Mouse (Mus musculus) hematopoietic stem cell, adult 5-6 weeks (primary cell): ENCODE data around the gene Hpcal1. TPM values are rescaled to one million over a fixed set of nuclear protein-coding genes. Genes with fewer than 3 reads are reported as not detected.
"Not testable (repeated sequence)": the region's sequence is repeated elsewhere in the genome, so short reads cannot be mapped to it uniquely, and the experiment has no call there.

ENCODE experiments used
- ATAC-seq, 2 experiments: fragments of 125-278 bp in 1 of 2; replicated peaks in 1 of 2; 2 replicates each; pipeline ENCODE4 v1.8.0; 2016 to 2017; ENCODE audit warnings: inconsistent platforms in 2 of 2, mild to moderate bottlenecking in 2 of 2, moderate number of reproducible peaks in 2 of 2, low read depth in 1 of 2, moderate TSS enrichment in 1 of 2; ENCODE audit not compliant: low FRiP score in 2 of 2, poor library complexity in 2 of 2, severe bottlenecking in 2 of 2, insufficient read depth in 1 of 2, low TSS enrichment in 1 of 2
- total RNA-seq: library from RNA; stranded (forward); fragments of 172-1452, 232-1000 nt; gene quantifications from 2 replicates; pipeline ENCODE4 v1.2.3, GENCODE M21; 2017

Hpcal1 gene
- total RNA-seq, 1 experiment from 2014 or later, result 15.5 TPM

GRCm38 (mm10) chr12:17747191-17748154 lies 56.8 kb downstream of the Hpcal1 start:
- 0 out of 4 replicates have a peak, but pooled peaks of 1 of the 2 experiments have one; percentile 1 for ATAC-seq

- ATAC-seq, result peak; percentile 8 to 36; a peak in 1 of 4 replicates
Measured at GRCm38 (mm10) chr12:17748155-17748529, 57.5 kb downstream of the Hpcal1 start.

GRCm38 (mm10) chr12:17749784-17750183 lies 59.1 kb downstream of the Hpcal1 start:
- ATAC-seq, result no peak

GRCm38 (mm10) chr12:17750500-17750899 lies 59.8 kb downstream of the Hpcal1 start:
- 0 out of 4 replicates have a peak, but pooled peaks of 1 of the 2 experiments have one; percentile 16 for ATAC-seq

- ATAC-seq, result no peak
Measured at GRCm38 (mm10) chr12:17752828-17753227, 62.2 kb downstream of the Hpcal1 start.

- no peak for ATAC-seq
Measured at GRCm38 (mm10) chr12:17754771-17755170, 64.1 kb downstream of the Hpcal1 start.

GRCm38 (mm10) chr12:17756891-17757290 lies 66.2 kb downstream of the Hpcal1 start:
- ATAC-seq, result no peak

GRCm38 (mm10) chr12:17762286-17762933 lies 71.8 kb downstream of the Hpcal1 start:
- ATAC-seq, result peak in 1 of 2 experiments; percentile 45; a peak in 2 of 4 replicates

- no peak for ATAC-seq
Measured at GRCm38 (mm10) chr12:17763054-17763453, 72.4 kb downstream of the Hpcal1 start.

- ATAC-seq, result no peak
Measured at GRCm38 (mm10) chr12:17764005-17764404, 73.3 kb downstream of the Hpcal1 start.

GRCm38 (mm10) chr12:17767567-17767966 lies 76.9 kb downstream of the Hpcal1 start:
- ATAC-seq, result not testable (repeated sequence)

GRCm38 (mm10) chr12:17769476-17770172 lies 79.0 kb downstream of the Hpcal1 start:
- ATAC-seq, result no peak

GRCm38 (mm10) chr12:17770538-17770937 lies 79.9 kb downstream of the Hpcal1 start:
- ATAC-seq, result peak; percentile 42 to 51

GRCm38 (mm10) chr12:17773721-17774120 lies 83.1 kb downstream of the Hpcal1 start:
- not testable (repeated sequence) for ATAC-seq

- ATAC-seq, result not testable (repeated sequence)
Measured at GRCm38 (mm10) chr12:17774842-17775241, 84.2 kb downstream of the Hpcal1 start.

- peak; percentile 66 to 71; a peak in 2 of 4 replicates for ATAC-seq
Measured at GRCm38 (mm10) chr12:17778320-17778719, 87.7 kb downstream of the Hpcal1 start.

GRCm38 (mm10) chr12:17779093-17779492 lies 88.4 kb downstream of the Hpcal1 start:
- no peak for ATAC-seq
